Mouse (Mus musculus) midbrain, postnatal 0 days (tissue): ENCODE measurements at regions not wholly inside any gene's neighbourhood (a gene's known extent, or its start where the extent isn't known, plus 50 kb on each side); places are given as distances from the start of the nearest gene placed in this dataset.
"Not testable (repeated sequence)": the region's sequence is repeated elsewhere in the genome, so short reads cannot be mapped to it uniquely, and the experiment has no call there.

ENCODE experiments used
- ATAC-seq: fragments of 200-750 bp; cut with Nextera tagmentation; 2 replicates; pipeline ENCODE4 v1.8.0; 2017; ENCODE audit warnings: moderate number of reproducible peaks, mild to moderate bottlenecking, moderate TSS enrichment, moderate library complexity; ENCODE audit not compliant: low FRiP score
- DNase-seq: peaks from one replicate; pipeline ENCODE4 v3.0.0-alpha.2; 2015; ENCODE audit warnings: low spot score
- H3K27ac ChIP-seq: fragments of 300-500 bp; sonication (generic); 2 replicates; pipeline ENCODE4 v1.5.1; 2014; ENCODE audit warnings: low read depth, mild to moderate bottlenecking, low read length, mixed read lengths
- H3K27me3 ChIP-seq: fragments of 300-500 bp; sonication (generic); 2 replicates; pipeline ENCODE4 v1.6.1; 2014; ENCODE audit warnings: low read length, control low read depth, mixed read lengths; ENCODE audit not compliant: insufficient read depth
- H3K36me3 ChIP-seq: fragments of 300-500 bp; sonication (generic); 2 replicates; pipeline ENCODE4 v1.6.1; 2014; ENCODE audit warnings: low read length, control low read depth, mixed read lengths; ENCODE audit not compliant: insufficient read depth
- H3K4me1 ChIP-seq: fragments of 300-500 bp; sonication (generic); 2 replicates; pipeline ENCODE4 v1.6.1; 2014; ENCODE audit warnings: mild to moderate bottlenecking, control low read depth, antibody characterized with exemption, low read length, mixed read lengths; ENCODE audit not compliant: insufficient read depth
- H3K4me2 ChIP-seq: fragments of 300-500 bp; sonication (generic); 2 replicates; pipeline ENCODE4 v1.6.1; 2014; ENCODE audit warnings: low read depth, mild to moderate bottlenecking, low read length, mixed read lengths; ENCODE audit not compliant: poor library complexity, severe bottlenecking
- H3K4me3 ChIP-seq: fragments of 300-500 bp; sonication (generic); 2 replicates; pipeline ENCODE4 v1.5.1; 2014; ENCODE audit warnings: low read depth, mild to moderate bottlenecking, low read length, moderate library complexity
- H3K9ac ChIP-seq: fragments of 300-500 bp; sonication (generic); replicated peaks from 2 replicates; pipeline ENCODE4 v1.6.1; 2014; ENCODE audit warnings: mild to moderate bottlenecking, low read length, moderate library complexity, mixed read lengths; ENCODE audit not compliant: poor library complexity, severe bottlenecking
- H3K9me3 ChIP-seq: fragments of 300-500 bp; sonication (generic); 2 replicates; pipeline ENCODE4 v1.6.1; 2016; ENCODE audit warnings: low read length, control low read depth
- CTCF ChIP-seq: IDR thresholded peaks from 2 replicates; pipeline ENCODE4 v1.5.1; 2016; ENCODE audit warnings: antibody characterized with exemption, mild to moderate bottlenecking
- WGBS: fragments of 180-500 bp; shearing (Covaris S2); extraction: QIAGEN DNeasy Blood & Tissue Kit; methylation state at CpG from one replicate; pipeline ENCODE4 v1.1.7; 2014; 5-methylcytosine and 5-hydroxymethylcytosine counted together

DNA sequence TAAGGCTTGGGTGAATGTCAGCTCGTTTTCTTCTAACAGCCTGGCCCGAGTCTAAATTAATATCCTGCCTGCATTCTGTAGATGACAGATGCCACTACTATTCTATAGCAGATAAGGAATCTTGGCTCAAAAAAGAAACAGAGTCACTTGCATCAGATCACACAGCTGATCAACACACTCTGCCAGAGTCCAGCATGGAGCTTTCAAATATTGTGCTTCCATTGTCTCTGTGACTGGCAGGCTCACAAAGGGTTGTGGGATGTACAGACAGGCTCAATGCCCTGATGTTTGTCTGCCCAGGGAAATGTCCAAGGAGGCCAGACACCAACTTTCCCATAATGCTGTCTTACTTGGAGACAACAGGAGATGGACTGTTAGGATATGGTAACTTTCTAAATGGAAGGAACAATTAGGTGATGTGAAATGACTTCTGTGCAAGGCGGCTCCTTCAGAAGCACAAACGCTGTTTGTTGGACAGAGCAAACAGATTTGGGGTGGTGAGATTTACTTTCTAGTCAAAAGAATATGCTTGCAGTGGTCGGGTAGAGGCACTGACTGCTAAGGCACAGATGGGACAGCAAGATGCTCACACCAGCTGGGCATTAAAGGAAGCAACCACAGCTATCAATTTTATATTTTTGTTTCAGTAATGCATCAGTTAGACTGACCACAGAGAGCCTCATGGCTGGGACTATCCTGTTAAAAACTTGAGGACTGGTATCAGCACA, 291.6 kb upstream of the Pdzrn3 start:
- no peaks in the 10 kb centered on the region for H3K27me3 ChIP-seq
- ATAC-seq (no peak), DNase-seq (peak; percentile 21)
- 38% methylated on average over 5 of the region's 5 CpGs for WGBS
- no peak for TF ChIP-seq CTCF
- no peaks in the 10 kb centered on the region for H3K36me3 ChIP-seq
- no peak overlapping the region for H3K9ac ChIP-seq
- H3K4me3 ChIP-seq = no peak overlapping the region
- H3K4me1 ChIP-seq = no peaks in the 10 kb centered on the region
- H3K9me3 ChIP-seq = no peaks in the 10 kb centered on the region
- H3K4me2 ChIP-seq = no peak overlapping the region
- H3K27ac ChIP-seq = no peak overlapping the region

DNA sequence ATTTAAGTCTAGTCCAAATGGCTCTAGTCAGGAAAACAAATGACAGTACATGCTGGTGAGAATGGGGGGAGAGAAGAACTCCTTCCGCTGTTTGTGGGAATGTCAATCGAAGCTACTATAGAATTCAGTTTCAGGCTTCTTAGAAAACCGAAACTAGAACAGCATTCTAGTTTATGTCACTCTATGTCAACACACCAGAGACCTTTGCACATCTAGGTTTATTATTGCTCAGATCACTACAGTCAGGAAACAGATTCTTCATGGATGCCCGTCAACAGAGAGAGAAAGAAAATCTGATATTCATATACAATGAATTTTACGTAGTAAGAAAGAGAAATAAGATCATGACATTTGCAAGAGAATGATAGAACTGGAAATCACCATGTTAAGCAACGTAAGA, 276.7 kb upstream of the Pdzrn3 start:
- no peak for TF ChIP-seq CTCF
- Histone ChIP-seq H3K9ac (no peak overlapping the region), H3K4me1 (no peaks in the 10 kb centered on the region), H3K4me2 (no peak overlapping the region), H3K27ac (no peak overlapping the region), H3K27me3 (no peaks in the 10 kb centered on the region), H3K9me3 (no peaks in the 10 kb centered on the region), H3K36me3 (no peaks in the 10 kb centered on the region), H3K4me3 (no peak overlapping the region)
- DNase-seq (no peak), ATAC-seq (no peak)
- WGBS = 90% methylated on average over 6 of the region's 6 CpGs

DNA sequence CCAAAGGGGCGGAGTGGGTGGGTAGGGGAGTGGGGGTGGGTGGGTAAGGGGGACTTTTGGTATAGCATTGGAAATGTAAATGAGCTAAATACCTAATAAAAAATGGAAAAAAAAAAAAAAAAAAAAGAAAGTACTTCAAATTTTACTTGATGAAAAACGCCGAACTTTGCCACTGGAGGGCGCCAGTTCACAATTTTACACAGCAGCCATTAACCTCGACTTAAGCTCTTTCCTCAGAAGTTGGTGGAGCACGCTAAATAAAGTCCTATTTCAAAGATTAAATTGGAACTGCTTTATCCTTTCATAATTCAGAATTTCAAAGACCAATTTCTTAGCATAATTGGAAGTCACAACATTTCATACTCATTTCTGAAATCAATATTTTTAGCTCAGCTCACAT, 272.7 kb upstream of the Pdzrn3 start:
- not testable (repeated sequence) for H3K36me3 ChIP-seq, H3K27ac ChIP-seq, H3K4me2 ChIP-seq, H3K27me3 ChIP-seq, ATAC-seq, H3K4me1 ChIP-seq, H3K9me3 ChIP-seq, H3K9ac ChIP-seq, H3K4me3 ChIP-seq
- WGBS = 1% methylated on average over 5 of the region's 6 CpGs
- peak; percentile 86 for DNase-seq
- peak; percentile 76 for TF ChIP-seq CTCF

DNA sequence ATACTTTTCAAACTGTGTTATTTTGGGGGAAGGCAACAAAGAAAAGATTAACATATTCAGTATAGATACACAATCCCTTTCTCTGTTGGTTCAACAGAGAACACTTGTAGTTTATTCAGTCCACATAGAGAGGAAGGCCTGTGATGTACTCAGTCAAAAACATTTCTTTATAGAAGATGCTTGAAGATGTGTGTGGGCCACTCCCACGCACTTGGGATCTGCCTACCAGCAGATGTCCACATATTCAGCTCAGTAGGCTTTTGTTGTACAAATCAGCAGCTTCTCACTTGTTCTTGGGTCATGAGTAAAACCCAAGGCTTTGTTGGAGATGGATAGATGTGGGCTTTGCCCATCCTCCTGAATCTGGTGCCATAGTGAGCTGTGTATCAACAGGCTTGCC, 239.6 kb upstream of the Pdzrn3 start:
- 62% methylated on average over 1 of the region's 1 CpGs for WGBS
- no peak for TF ChIP-seq CTCF
- no peak for ATAC-seq

DNA sequence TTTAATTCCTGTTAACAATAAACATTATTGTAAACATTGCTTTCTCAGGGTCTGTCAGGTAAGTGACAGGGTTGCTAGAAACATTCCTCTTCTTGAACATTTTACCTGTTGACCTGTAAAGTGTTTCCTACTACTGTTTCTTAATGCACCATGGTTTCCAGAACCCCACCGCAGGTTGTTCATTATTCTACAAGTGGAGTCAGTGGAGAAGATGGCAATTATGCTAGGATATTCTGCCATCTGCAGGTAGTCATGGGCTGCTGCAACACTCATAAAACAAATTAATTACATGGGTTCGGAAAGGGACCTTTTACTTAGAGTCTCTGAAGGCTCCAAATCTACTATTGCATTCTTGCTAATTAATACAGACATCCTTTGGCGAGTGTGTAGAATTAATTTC, 239.1 kb upstream of the Pdzrn3 start:
- TF ChIP-seq CTCF = peak; percentile 83
- H3K9ac ChIP-seq = no peak overlapping the region
- no peak overlapping the region for H3K27ac ChIP-seq
- H3K36me3 ChIP-seq = no peaks in the 10 kb centered on the region
- no peak overlapping the region for H3K4me3 ChIP-seq
- H3K4me1 ChIP-seq = no peaks in the 10 kb centered on the region
- DNase-seq (peak; percentile 70), ATAC-seq (no peak; the same call in 1 of the 2 replicates)
- 25% methylated on average over 3 of the region's 3 CpGs for WGBS
- no peaks in the 10 kb centered on the region for H3K9me3 ChIP-seq
- H3K27me3 ChIP-seq = no peaks in the 10 kb centered on the region
- no peak overlapping the region for H3K4me2 ChIP-seq

More for the DNA sequence above, 239.6 kb upstream of the Pdzrn3 start:
- H3K9ac ChIP-seq = no peak overlapping the region
- no peaks in the 10 kb centered on the region for H3K36me3 ChIP-seq
- no peak overlapping the region for H3K4me3 ChIP-seq
- no peak overlapping the region for H3K4me2 ChIP-seq
- no peaks in the 10 kb centered on the region for H3K27me3 ChIP-seq
- no peak overlapping the region for H3K27ac ChIP-seq
- H3K4me1 ChIP-seq = no peaks in the 10 kb centered on the region
- H3K9me3 ChIP-seq = no peaks in the 10 kb centered on the region
- no peak for DNase-seq

DNA sequence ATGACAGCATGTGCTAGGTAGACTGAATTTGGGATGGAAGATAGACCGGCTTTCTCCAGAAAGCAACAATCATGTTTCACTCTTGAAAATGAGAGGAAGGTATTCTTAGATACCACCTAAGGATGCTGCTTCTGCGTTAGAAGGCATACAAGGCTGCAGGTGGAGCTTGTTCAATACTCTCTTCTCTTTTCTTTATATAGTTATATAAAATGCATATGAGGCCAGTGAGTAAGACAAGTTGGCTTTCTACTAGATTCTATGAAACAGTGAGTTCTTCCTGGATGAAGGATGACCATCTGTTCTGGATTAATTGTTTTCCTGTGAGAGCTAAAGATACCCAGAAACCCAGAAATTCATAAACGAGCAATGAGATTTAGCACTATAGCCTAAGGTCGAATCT, 231.3 kb upstream of the Pdzrn3 start:
- Histone ChIP-seq H3K4me2 (no peak overlapping the region), H3K36me3 (no peaks in the 10 kb centered on the region), H3K9me3 (no peaks in the 10 kb centered on the region), H3K4me1 (no peaks in the 10 kb centered on the region), H3K9ac (no peak overlapping the region), H3K4me3 (no peak overlapping the region), H3K27ac (no peak overlapping the region), H3K27me3 (no peaks in the 10 kb centered on the region)
- 82% methylated on average over 4 of the region's 4 CpGs for WGBS
- ATAC-seq = no peak
- no peak for TF ChIP-seq CTCF
- DNase-seq = no peak
